In the genomic region with DNA sequence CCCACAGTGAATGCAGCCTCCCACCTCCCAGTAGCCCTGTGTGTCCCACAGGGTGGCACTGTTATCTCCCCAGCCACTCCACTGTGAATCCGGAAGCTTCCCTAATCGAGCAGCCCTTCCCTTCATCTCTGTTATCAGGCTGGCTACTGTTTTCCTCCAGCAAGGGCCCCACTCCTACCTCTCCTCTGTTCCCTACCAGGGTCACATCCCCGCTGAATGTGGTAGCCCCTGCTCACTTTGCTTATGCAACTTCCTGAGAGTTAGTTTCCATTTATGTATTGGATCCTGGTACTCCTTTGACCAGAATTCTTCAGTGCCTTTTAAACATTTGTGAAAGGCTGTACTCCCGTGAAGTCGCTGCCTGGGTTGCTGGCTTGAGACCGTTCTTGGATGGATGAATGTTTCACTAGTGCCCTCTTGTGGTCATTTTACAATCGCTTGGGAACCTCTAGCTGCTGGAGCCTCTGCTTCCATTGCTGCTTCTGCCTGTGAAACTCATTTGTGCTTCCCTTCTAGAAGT, we compare ENCODE assay signal across 8 mouse cellular contexts. TPM values are rescaled to one million over a fixed set of nuclear protein-coding genes. Genes with fewer than 3 reads are reported as not detected.
DNase-seq lines count a peak whose midpoint lies in the region; ATAC-seq and TF ChIP-seq lines count a peak whose summit lies in the region.

No protein-coding gene starts in this region.

- no peaks in the 10 kb centered on the region for H3K36me3 ChIP-seq in hindbrain, embryonic 14.5 days (replicated peaks; ENCODE audit: control insufficient read depth, insufficient read depth)
- H3K36me3 ChIP-seq in lung, postnatal 0 days (ENCODE audit: insufficient read depth, low read length): no peaks in the 10 kb centered on the region

- no peaks in the 10 kb centered on the region for H3K27me3 ChIP-seq in hindbrain, embryonic 14.5 days (ENCODE audit: control insufficient read depth, insufficient read depth, low read length)
- H3K27me3 ChIP-seq in lung, postnatal 0 days (replicated peaks; ENCODE audit: insufficient read depth, low read length): no peaks in the 10 kb centered on the region

- DNase-seq in WW6 (ENCODE audit: low read depth, low spot score): peak; percentile 22
- peak; percentile 83 to 90 for DNase-seq in cerebellum, postnatal 10 days
- DNase-seq in frontal cortex, postnatal 10 days (ENCODE audit: low spot score in 2 of 2): peak; percentile 40 to 58
- peak; percentile 91 for DNase-seq in hindbrain, embryonic 14.5 days (ENCODE audit: low spot score)
- peak; percentile 65 to 89 for DNase-seq in layer of hippocampus, postnatal 14 days (ENCODE audit: low spot score in 2 of 2)
- DNase-seq in lung, postnatal 0 days (ENCODE audit: low spot score): peak; percentile 77
- DNase-seq in retina, postnatal 1 day: peak; percentile 90
- DNase-seq in yolk sac, embryonic 10.5 days (ENCODE audit: low spot score): peak; percentile 52

- H3K4me2 ChIP-seq in hindbrain, embryonic 14.5 days (replicated peaks): peak overlapping the region; percentile 30; the same call in 1 of the 2 replicates
- peak overlapping the region; percentile 22; the same call in 1 of the 2 replicates for H3K4me2 ChIP-seq in lung, postnatal 0 days (replicated peaks; ENCODE audit: low read depth, low read length)

- no peak overlapping the region for H3K27ac ChIP-seq in hindbrain, embryonic 14.5 days
- H3K27ac ChIP-seq in lung, postnatal 0 days (ENCODE audit: low read length): no peak overlapping the region

- 2% methylated on average over 7 of the region's 7 CpGs for WGBS in hindbrain, embryonic 14.5 days
- whole genome bisulfite sequencing in lung, postnatal 0 days: under 1% methylated on average over 7 of the region's 7 CpGs

- TF ChIP-seq EP300 in lung, postnatal 0 days (IDR thresholded peaks at IDR 0.05): no peak

- H3K4me3 ChIP-seq in hindbrain, embryonic 14.5 days (replicated peaks; ENCODE audit: low read length): no peak overlapping the region
- H3K4me3 ChIP-seq in lung, postnatal 0 days (ENCODE audit: low read depth, low read length): no peak overlapping the region

- ATAC-seq in hindbrain, embryonic 14.5 days (ENCODE audit: low FRiP score): peak; percentile 91
- ATAC-seq in lung, postnatal 0 days: peak; percentile 70

- TF ChIP-seq CTCF in lung, postnatal 0 days (IDR thresholded peaks at IDR 0.05): peak; percentile 82

- H3K9ac ChIP-seq in hindbrain, embryonic 14.5 days: no peak overlapping the region
- H3K9ac ChIP-seq in lung, postnatal 0 days (replicated peaks; ENCODE audit: low read depth): no peak overlapping the region

- peaks cover 5% of the 10 kb centered on the region; the same call in 1 of the 2 replicates for H3K4me1 ChIP-seq in hindbrain, embryonic 14.5 days (replicated peaks; ENCODE audit: control insufficient read depth, insufficient read depth, low read length)
- H3K4me1 ChIP-seq in lung, postnatal 0 days (ENCODE audit: insufficient read depth, low read depth, low read length): no peaks in the 10 kb centered on the region

- H3K9me3 ChIP-seq in hindbrain, embryonic 14.5 days (ENCODE audit: control insufficient read depth, low read length): no peaks in the 10 kb centered on the region
- no peaks in the 10 kb centered on the region for H3K9me3 ChIP-seq in lung, postnatal 0 days (ENCODE audit: low read length)

RNA-seq across cellular contexts. Expression of gene Gpr171, which starts 42.5 kb away (rescaled TPM):
- 0.81 and 1.3 TPM in 2 replicates for polyA plus RNA-seq in hindbrain, embryonic 14.5 days (2014; fragmentation: Nextera tagmentation; extraction: Ambion mirVana)
- not detected for total RNA-seq in layer of hippocampus, postnatal 14 days (2021)
- 0.68 and 1.1 TPM in 2 replicates for polyA plus RNA-seq in lung, postnatal 0 days (2015; fragmentation: Nextera tagmentation; extraction: Ambion mirVana)

RNA-seq across cellular contexts. Expression of gene Med12l, which starts 53.5 kb away (rescaled TPM):
- 7.4 and 8.7 TPM in 2 replicates for polyA plus RNA-seq in hindbrain, embryonic 14.5 days (2014; fragmentation: Nextera tagmentation; extraction: Ambion mirVana)
- 10 to 100 TPM; 37.5 to 37.7 TPM for total RNA-seq in layer of hippocampus, postnatal 14 days (2021)
- polyA plus RNA-seq in lung, postnatal 0 days (2015; fragmentation: Nextera tagmentation; extraction: Ambion mirVana): 0.27 and 0.40 TPM in 2 replicates

Comparison
In these comparisons a context has a peak if more than half of its experiments do, and no peak if none do; other contexts are left out.
1. DNase-seq: peak in every context shown above with its lines; median percentile 91 in hindbrain, embryonic 14.5 days; 90 in retina, postnatal 1 day; 86 in cerebellum, postnatal 10 days; 77 in layer of hippocampus, postnatal 14 days; 77 in lung, postnatal 0 days; 52 in yolk sac, embryonic 10.5 days; 49 in frontal cortex, postnatal 10 days; 22 in WW6.